Mouse (Mus musculus) adrenal gland, adult 8-10 months (tissue): ENCODE measurements at regions not wholly inside any gene's neighbourhood (a gene's known extent, or its start where the extent isn't known, plus 50 kb on each side); places are given as distances from the start of the nearest gene placed in this dataset.
"Not testable (repeated sequence)": the region's sequence is repeated elsewhere in the genome, so short reads cannot be mapped to it uniquely, and the experiment has no call there.

Experiments used
- DNase-seq: peaks from one replicate; pipeline ENCODE4 v3.0.0; 2022

DNA sequence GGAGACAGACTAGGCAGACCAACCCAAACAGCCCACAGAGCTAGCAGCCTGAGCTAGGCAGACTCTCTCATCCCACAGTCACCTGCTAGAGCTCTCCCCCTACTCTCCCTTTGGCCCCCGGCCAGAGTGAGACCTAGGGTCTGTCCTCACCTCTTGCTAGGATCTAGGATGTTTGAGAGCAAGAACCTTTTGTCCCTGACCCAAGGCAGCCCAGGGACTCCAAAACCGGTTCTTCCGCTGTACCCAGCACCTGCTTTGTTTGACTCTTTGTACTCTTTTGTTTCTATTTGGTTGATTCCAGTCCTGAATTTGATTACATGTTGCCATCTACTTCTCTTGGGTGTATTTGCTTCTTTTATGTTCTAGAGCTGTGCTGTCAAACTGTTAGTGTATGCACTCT, 75.3 kb downstream of the H60c start:
- no peak for DNase-seq

DNA sequence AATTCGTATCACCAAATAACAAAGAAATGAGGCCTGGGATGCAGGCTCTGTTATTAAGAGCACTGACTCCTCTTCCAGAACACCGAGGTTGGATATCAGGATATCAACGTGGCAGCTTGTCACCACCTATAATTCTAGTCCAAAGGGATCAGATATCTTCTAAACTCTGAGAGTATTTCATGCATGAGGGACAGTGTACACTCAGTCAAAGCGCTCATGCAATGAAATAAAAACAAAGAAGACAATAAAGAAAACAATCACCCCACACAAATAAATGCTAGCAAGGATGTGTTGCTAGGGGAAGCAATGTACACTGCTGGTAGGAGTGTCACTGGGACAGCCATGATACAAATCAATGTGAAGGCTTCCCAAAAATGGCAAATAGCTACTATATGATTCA, 79.2 kb downstream of the H60c start:
- no peak for DNase-seq

DNA sequence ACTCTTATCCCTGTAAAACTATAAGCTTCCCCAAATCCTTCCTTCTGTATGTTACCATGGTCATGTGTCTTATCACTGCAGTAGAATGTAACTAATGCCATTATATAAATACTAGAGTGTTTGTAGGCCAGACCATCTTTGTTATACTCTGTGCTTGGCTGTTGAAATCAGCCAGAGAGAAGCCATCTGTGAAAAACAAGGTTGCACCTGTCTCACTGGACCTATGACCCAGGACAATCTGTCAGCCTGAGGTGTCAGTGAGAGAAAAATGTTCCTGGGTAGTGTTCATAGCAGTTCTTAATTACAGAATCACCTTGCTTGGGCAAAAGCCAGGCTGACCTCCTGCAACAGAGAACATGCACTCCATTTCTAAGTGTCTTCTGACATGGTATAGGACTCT, 87.5 kb downstream of the H60c start:
- DNase-seq, result no peak

DNA sequence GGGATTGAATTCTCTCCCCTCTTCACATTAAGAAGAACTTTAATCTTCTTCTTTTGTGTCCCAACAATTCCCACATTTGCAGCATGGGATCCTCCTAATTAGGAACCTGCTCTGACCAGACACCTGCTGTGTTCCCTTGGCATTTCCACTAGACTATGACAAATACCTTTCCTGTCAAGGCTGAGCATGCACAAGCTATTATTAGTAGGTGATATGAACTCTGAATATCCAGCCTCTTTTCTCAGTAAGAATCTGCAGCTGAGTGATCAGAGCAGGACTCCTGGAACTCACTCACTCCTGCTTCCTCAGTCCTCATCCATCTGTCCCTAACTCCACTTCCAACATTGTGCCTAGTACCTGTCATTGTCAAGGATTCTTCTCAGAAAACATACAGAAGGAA, 94.0 kb downstream of the H60c start:
- no peak for DNase-seq

GRCm38 (mm10) chr10:3172927-3173326, 94.6 kb downstream of the H60c start:
- DNase-seq, result not testable (repeated sequence)

GRCm38 (mm10) chr10:3172257-3172656, 95.3 kb downstream of the H60c start:
- no peak for DNase-seq

GRCm38 (mm10) chr10:3171366-3171765, 96.2 kb downstream of the H60c start:
- DNase-seq, result no peak

- no peak for DNase-seq
These were observed 112.0 kb downstream of the H60c start for GRCm38 (mm10) chr10:3155542-3155941.

- no peak for DNase-seq
These were observed 119.4 kb downstream of the H60c start for GRCm38 (mm10) chr10:3148171-3148570.

- DNase-seq, result no peak
These were observed 128.3 kb downstream of the H60c start for GRCm38 (mm10) chr10:3139306-3139705.

- DNase-seq, result peak; percentile 32
These were observed 140.1 kb downstream of the H60c start for GRCm38 (mm10) chr10:3127491-3127890.

- DNase-seq, result no peak
These were observed 150.0 kb downstream of the H60c start for GRCm38 (mm10) chr10:3117451-3118070.

GRCm38 (mm10) chr10:3114421-3114820, 153.2 kb downstream of the H60c start:
- not testable (repeated sequence) for DNase-seq

- DNase-seq, result not testable (repeated sequence)
These were observed 159.6 kb downstream of the H60c start for GRCm38 (mm10) chr10:3107955-3108354.
